Mouse (Mus musculus): ENCODE measurements around the gene Olfr1511.
"Not testable (repeated sequence)": the region's sequence is repeated elsewhere in the genome, so short reads cannot be mapped to it uniquely, and the experiment has no call there.

DNA sequence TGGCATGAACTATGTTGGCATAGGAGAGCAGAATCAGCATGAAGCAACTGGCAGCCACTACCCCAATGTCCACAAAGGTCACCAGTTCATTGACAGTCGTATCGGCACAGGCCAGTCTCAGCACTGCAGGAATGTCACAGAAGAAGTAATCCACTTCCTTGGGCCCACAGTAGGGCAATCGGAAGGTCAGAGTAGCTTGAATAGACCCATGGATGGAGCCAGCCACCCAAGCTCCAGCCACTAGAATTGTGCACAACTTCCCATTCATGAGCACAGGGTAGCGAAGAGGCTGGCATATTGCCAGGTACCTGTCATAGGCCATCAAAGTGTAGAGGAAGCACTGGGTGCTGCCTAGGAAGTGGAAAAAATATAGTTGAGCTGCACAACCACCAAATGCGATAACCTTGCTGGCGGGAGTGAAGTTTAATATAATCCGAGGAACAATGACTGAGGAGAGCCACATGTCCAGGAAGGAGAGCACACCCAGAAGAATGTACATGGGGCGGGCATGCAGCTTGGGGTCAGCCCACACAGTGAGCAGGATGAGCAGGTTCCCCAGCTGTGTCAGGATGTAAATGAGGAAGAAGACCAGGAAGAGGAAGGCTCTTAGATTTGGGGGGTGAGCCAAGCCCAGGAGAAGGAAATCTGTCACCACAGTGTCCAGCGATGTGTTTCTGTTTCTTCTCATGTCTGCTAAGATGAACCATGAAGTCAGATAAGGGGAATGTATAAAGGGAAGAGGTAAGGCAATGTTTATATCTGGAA, 6.9 kb downstream of the Olfr1511 start:
- TF ChIP-seq CTCF (IDR thresholded peaks at IDR 0.05; ENCODE audit: control insufficient read depth, insufficient read depth, insufficient read length); FOSL1 (IDR thresholded peaks at IDR 0.05; ENCODE audit: insufficient read depth, low read length, poor library complexity, severe bottlenecking); USF1 (IDR thresholded peaks at IDR 0.05; ENCODE audit: low read depth); MYOD1 (IDR thresholded peaks at IDR 0.05; ENCODE audit: control insufficient read depth, insufficient read length, low read depth): not testable (repeated sequence)

Data from C2C12 (cell line).